Mouse (Mus musculus) CD4-positive, CD25-positive, alpha-beta regulatory T cell (primary cell): ENCODE measurements around the gene Cst9. TPM values are rescaled to one million over a fixed set of nuclear protein-coding genes. Genes with fewer than 3 reads are reported as not detected.

Experiments used
- polyA plus RNA-seq: library from polyadenylated mRNA; unstranded; fragments of 100-300 nt; shearing (Covaris generic); gene quantifications from one replicate; pipeline ENCODE4 v1.2.1, GENCODE M21; 2017

Gene Cst9
- polyA plus RNA-seq = not detected

DNA sequence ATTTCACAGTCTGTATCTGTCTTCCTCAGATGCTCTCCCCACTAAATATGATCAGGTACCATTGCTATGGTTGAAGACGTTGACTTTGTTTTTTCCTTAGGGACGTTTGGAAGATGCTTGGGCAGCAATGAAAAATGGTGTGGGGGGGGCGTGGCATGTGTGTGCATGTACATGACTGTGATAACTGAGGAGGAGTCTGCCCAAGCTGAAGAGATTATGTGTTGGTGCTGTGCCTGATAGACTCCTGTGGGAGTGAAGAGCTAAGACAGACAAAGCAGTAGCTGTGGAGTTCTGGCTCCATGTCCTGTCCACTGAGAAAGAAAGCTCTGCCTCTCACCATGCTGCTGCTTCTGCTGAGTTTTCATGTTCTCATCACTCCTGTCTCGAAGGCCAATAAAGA is at the start of gene Cst9:
Gene Cst9, plus strand, starts transcription at position 236 of the 400 bp plus-strand sequence.

DNA sequence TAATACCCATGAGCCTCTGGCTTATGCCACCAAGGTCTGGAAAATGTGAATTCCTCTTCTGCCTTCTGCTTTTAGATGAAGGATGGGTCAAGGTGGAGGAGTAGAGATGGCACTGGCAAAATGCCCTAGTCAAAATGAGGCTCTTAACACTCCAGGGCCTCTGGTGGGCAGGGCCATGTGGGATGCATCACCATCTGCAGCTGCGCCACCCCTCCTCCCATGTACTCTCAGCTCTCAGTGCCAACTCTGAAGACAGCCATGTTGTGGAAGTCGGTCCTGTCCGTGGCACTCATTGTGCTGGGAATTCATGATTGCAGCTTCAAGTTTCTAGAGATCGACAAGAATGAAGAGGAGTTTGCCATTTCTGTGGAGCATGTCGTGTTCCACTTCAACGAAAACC is 45.8 kb upstream of the Cst9 start, which contains the start of gene Cst12:
Gene Cst12, plus strand, starts transcription at position 220 of the 400 bp plus-strand sequence.

DNA sequence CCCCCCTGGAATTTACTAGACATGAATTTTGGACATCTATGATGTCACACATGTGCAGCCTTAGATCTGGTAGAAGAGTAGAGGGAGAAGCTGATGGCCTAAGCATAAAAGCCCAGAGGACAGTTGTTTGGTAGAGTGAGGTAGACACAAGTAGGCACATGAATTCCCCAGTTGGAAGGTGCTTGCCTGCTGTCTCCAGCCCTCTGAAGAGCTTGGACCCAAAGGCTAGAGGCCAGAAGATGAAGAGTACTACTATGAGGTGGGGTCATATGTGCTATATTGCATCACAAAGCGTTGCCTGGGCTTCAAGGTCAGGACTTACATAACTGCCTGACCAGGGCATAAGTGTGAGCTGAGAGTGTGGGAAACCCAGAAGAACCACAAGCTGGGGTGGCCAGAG is 36.5 kb upstream of the Cst9 start, which contains the start of gene Cst8:
Gene Cst8, plus strand, starts transcription at position 301 of the 400 bp plus-strand sequence.

DNA sequence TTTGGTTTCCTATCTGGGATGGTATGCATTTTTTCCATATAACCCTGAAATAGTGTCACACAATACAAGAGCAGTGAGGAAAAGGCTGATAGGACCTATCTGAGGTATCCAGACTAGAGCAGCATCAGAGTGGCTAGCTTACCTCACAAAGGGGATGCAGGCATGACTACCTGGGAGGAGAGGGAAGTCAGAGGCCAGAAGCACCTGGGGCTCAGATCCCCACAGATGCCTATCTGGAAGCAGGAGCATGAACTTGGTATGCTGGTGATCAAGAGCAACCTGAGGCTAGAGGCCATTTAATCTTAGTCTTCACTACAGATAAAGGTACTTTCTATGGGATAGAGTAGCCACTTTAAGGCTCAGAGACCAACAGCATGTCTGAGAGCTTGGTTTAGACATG is 15.0 kb upstream of the Cst9 start, which contains the start of gene Cst13:
Gene Cst13, plus strand, starts transcription at position 173 of the 400 bp plus-strand sequence.

DNA sequence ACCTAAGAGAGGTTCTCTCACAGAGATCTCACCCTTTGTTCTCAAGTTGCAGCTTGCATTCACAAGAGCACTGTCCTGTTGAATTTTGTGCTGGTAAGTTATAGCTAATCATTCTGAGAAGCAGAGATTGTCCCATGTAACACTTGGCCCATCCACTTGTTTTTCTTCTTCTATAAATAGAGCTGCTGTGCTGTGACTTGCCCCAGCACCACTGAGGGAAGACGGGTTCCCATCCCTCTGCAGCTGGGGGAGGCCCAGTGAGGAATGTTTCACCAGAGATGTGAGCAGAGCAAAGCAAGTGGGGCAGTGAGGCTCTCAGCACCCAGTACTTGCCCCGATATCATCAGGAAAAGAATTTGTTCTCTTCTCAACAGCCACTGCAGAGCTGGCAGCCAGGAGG is 30.0 kb downstream of the Cst9 start, which contains the start of gene 9230104L09Rik:
Gene 9230104L09Rik, minus strand, starts transcription at position 73 of the 400 bp plus-strand sequence.

DNA sequence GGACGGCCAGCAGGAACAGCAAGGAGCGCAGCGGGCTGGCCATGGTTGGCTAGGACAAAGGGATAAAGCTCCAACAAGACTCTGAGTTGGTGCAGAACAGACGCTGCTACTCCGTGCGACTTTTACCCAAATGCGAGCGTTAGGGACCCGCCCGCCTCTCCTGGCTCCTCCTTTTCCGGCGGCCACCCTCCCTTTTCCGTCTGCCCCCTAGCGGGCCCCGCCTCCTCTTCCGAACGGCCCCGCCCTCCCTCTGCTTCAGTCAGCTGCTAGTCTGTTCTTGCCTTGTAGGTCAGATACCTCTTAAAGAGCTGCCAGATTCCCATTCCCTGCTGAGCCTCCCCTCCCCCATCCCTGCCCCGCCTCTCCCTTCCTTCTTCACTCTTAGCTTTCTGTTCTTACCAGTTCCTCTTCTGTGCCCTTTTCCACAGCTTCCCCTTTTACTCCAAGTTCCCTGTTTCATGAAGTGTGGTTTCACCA is 40.4 kb downstream of the Cst9 start, which contains the start of gene Cst3:
Gene Cst3, minus strand, starts transcription at position 358 of the 477 bp plus-strand sequence.

Other genes starting within 250 kb of the Cst9 start
- gene Nxt1, start 162.5 kb upstream of the Cst9 start, polyA plus RNA-seq = 58.2 TPM
- gene Gzf1, start 154.1 kb upstream of the Cst9 start, polyA plus RNA-seq = 11.7 TPM
- 1.6 TPM for gene Napb, start 102.7 kb upstream of the Cst9 start, polyA plus RNA-seq
- not detected for gene Cstl1, start 84.8 kb upstream of the Cst9 start, polyA plus RNA-seq
- gene Cst11, start 63.6 kb upstream of the Cst9 start, polyA plus RNA-seq = not detected
- not detected for gene 8030411F24Rik, start 53.1 kb upstream of the Cst9 start, polyA plus RNA-seq
- not detected for gene Cst12, start 45.8 kb upstream of the Cst9 start, polyA plus RNA-seq
- gene Cst8, start 36.4 kb upstream of the Cst9 start, polyA plus RNA-seq = not detected
- gene Cst13, start 15.1 kb upstream of the Cst9 start, polyA plus RNA-seq = not detected
- not detected for gene 9230104L09Rik, start 29.9 kb downstream of the Cst9 start, polyA plus RNA-seq
- gene Cst3, start 40.5 kb downstream of the Cst9 start, polyA plus RNA-seq = 140 TPM
- gene Gm1330, start 168.1 kb downstream of the Cst9 start, polyA plus RNA-seq = not detected
- gene Gm10750, start 182.1 kb downstream of the Cst9 start, polyA plus RNA-seq = not detected